Mouse (Mus musculus) ES-Bruce4 (cell line): ENCODE results near the gene Clrn2.

ENCODE experiments used
- CTCF ChIP-seq: IDR thresholded peaks from one replicate; pipeline ENCODE4 v1.8.1; 2011; ENCODE audit warnings: low read depth, low read length
- EP300 ChIP-seq: IDR thresholded peaks from 2 replicates; pipeline ENCODE4 v1.6.1; 2011; ENCODE audit warnings: low read depth, low read length; ENCODE audit not compliant: insufficient read depth
- POLR2A ChIP-seq: IDR thresholded peaks from one replicate; pipeline ENCODE4 v1.8.1; 2011; ENCODE audit warnings: low read length; ENCODE audit not compliant: insufficient read depth

GRCm38 (mm10) chr5:45424021-45424886 is 29.3 kb upstream of the Clrn2 start:
- TF ChIP-seq POLR2A, result no peak
- TF ChIP-seq CTCF, result peak; percentile 73
- no peak for TF ChIP-seq EP300
